Mouse (Mus musculus) ES-Bruce4 (cell line): ENCODE results near the gene Ankrd54.

Experiments used
- CTCF ChIP-seq: IDR thresholded peaks from one replicate; pipeline ENCODE4 v1.8.1; 2011; ENCODE audit warnings: low read depth, low read length
- EP300 ChIP-seq: IDR thresholded peaks from 2 replicates; pipeline ENCODE4 v1.6.1; 2011; ENCODE audit warnings: low read depth, low read length; ENCODE audit not compliant: insufficient read depth

DNA sequence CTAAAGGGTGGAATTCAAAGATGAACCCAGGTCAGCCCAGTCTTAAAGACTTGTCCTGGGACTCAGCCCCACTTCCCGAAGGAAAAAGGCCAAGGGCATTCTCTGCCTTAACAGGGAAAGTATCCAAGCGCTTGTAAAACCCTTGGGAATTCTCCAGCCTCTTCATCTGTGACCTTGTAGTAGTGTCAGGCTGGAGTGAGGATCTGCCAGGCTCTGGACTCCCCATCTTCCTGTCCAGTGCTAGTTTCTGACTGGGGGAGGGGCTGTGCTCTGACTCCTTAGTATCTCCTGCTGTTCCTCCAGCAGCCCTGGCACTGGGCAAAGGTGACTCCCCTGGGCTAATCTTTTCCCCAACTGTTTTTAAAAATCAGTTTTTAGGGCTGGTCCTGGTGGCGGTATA, 33.9 kb upstream of the Ankrd54 start:
- TF ChIP-seq CTCF (no peak), EP300 (no peak)
